1 mouse cellular context compared by ENCODE assay signal in genomic region chr15:80599843-80600242, GRCm38 (mm10).
TF ChIP-seq lines count a peak whose summit lies in the region.

No protein-coding gene starts in this region.

TF ChIP-seq in CH12.LX, 34 proteins besides CTCF, POLR2A, EP300 and RAD21 (continued from another document):
- TF ChIP-seq JUN (IDR thresholded peaks at IDR 0.05; ENCODE audit: insufficient read depth, low read depth, low read length), result no peak
- TF ChIP-seq CHD2 (IDR thresholded peaks at IDR 0.05; ENCODE audit: low read length), result no peak
- TF ChIP-seq E2F4 (IDR thresholded peaks at IDR 0.05; ENCODE audit: insufficient replicate concordance, low read depth, low read length), result no peak
- TF ChIP-seq TBP (conservative IDR thresholded peaks at IDR 0.05; ENCODE audit: low read depth, low read length), result no peak
- TF ChIP-seq USF2 (conservative IDR thresholded peaks at IDR 0.05; ENCODE audit: low read depth, low read length), result no peak
- TF ChIP-seq ETS1 (conservative IDR thresholded peaks at IDR 0.05; ENCODE audit: low read depth, low read length), result no peak
- TF ChIP-seq ELF1 (IDR thresholded peaks at IDR 0.05; ENCODE audit: low read depth, low read length), result no peak
- TF ChIP-seq MEF2A (IDR thresholded peaks at IDR 0.05; ENCODE audit: borderline replicate concordance, low read depth, low read length), result no peak
- TF ChIP-seq NRF1 (IDR thresholded peaks at IDR 0.05; ENCODE audit: low read depth, low read length), result no peak
- no peak for TF ChIP-seq JUND (conservative IDR thresholded peaks at IDR 0.05; ENCODE audit: low read depth, low read length)
